Mouse (Mus musculus) CD4-positive naive resting alpha-beta T cell, adult 57 days (primary cell): ENCODE measurements around the gene Tmem192. TPM values are rescaled to one million over a fixed set of nuclear protein-coding genes. Genes with fewer than 3 reads are reported as not detected.

Source experiments
- total RNA-seq: library from RNA; stranded (reverse); gene quantifications from one replicate; pipeline ENCODE4 v1.2.4, GENCODE M21; 2023

Gene Tmem192
- 41.9 TPM for total RNA-seq

GRCm38 (mm10) chr8:64946820-64947697 lies at the start of gene Tmem192:
TSS of gene Tmem192 (plus strand) at chr8:64947185.

GRCm38 (mm10) chr8:64987731-64988130 lies 40.7 kb downstream of the Tmem192 start, which contains the start of gene Trim75:
TSS of gene Trim75 (minus strand) at chr8:64987831.

GRCm38 (mm10) chr8:65018423-65018822 lies 71.4 kb downstream of the Tmem192 start, which contains the start of the genes Trim61 and Trim60:
TSS of gene Trim61 (minus strand) at chr8:65018523.
TSS of gene Trim60 (minus strand) at chr8:65018584.

Other genes with a start within 250 kb of the Tmem192 start
- gene Msmo1, start 213.4 kb upstream of the Tmem192 start, total RNA-seq: 44.9 TPM
- gene Klhl2, start 97.2 kb upstream of the Tmem192 start, total RNA-seq: 36.0 TPM
- gene Trim75, start 40.6 kb downstream of the Tmem192 start, total RNA-seq: not detected
- not detected for gene Trim61, start 71.3 kb downstream of the Tmem192 start, total RNA-seq
- not detected for gene Trim60, start 71.4 kb downstream of the Tmem192 start, total RNA-seq
- not detected for gene Apela, start 90.2 kb downstream of the Tmem192 start, total RNA-seq
- not detected for gene Gm10663, start 127.8 kb downstream of the Tmem192 start, total RNA-seq
- not detected for gene BC030870, start 182.4 kb downstream of the Tmem192 start, total RNA-seq